Mouse (Mus musculus) heart, adult 10 weeks (tissue): ENCODE data around the gene Caprin1. TPM values are rescaled to one million over a fixed set of nuclear protein-coding genes. Genes with fewer than 3 reads are reported as not detected.

Experiments used
- polyA plus RNA-seq: library from polyadenylated mRNA; stranded (reverse); fragments of 350-450 nt; fragmentation: Illumina TruSeq; extraction: RNeasy Lipid Tissue Mini Kit (QIAGEN cat#74804); gene quantifications from one replicate; pipeline ENCODE4 v1.2.3, GENCODE M21; 2014; ENCODE audit warnings: low read depth, low replicate concordance

Caprin1 gene
- polyA plus RNA-seq, result 112 TPM

GRCm38 (mm10) chr2:103797491-103798009, at the start of gene Caprin1:
Caprin1 (minus strand) TSS chr2:103797649.

GRCm38 (mm10) chr2:103760906-103761716, 36.3 kb downstream of the Caprin1 start, which contains the start of gene Nat10:
Nat10 (minus strand) TSS chr2:103761270.

Other genes starting within 250 kb of the Caprin1 start
- gene Abtb2, start 231.3 kb downstream of the Caprin1 start, polyA plus RNA-seq, result 17.3 TPM
- 18.6 TPM for gene Nat10, start 36.4 kb downstream of the Caprin1 start, polyA plus RNA-seq
- gene Lmo2, start 160.3 kb upstream of the Caprin1 start, polyA plus RNA-seq, result 23.8 TPM
- gene Fbxo3, start 230.1 kb upstream of the Caprin1 start, polyA plus RNA-seq, result 52.3 TPM
- not detected for gene 4931422A03Rik, start 230.7 kb upstream of the Caprin1 start, polyA plus RNA-seq